Mouse (Mus musculus): ENCODE measurements around the gene Nop16.

- TF ChIP-seq POLR2A (IDR thresholded peaks at IDR 0.05; ENCODE audit: extremely low read depth, insufficient read depth, low read length): no peak
- no peak for TF ChIP-seq CTCF (IDR thresholded peaks at IDR 0.05; ENCODE audit: low read depth, low read length)
These were observed 25.4 kb downstream of the Nop16 start for GRCm38 (mm10) chr13:54564232-54565200.
